Mouse (Mus musculus): Measurements from ENCODE around the gene Krtap19-1.

Krtap19-1 gene

GRCm38 (mm10) chr16:88869311-88869710 lies at the start of gene Krtap19-1:
Gene Krtap19-1 (minus strand): TSS chr16:88869411.
- DNase-seq, result no peak

GRCm38 (mm10) chr16:88896357-88896756 lies 27.1 kb upstream of the Krtap19-1 start, which contains the start of gene Krtap19-5:
Gene Krtap19-5 (minus strand): TSS chr16:88896457.
- DNase-seq, result no peak

- no peak for DNase-seq
These were observed 17.7 kb upstream of the Krtap19-1 start for GRCm38 (mm10) chr16:88886870-88887269.

- no peak for DNase-seq
These were observed 15.8 kb upstream of the Krtap19-1 start, which contains the start of gene Krtap19-4 for GRCm38 (mm10) chr16:88884989-88885388. Gene Krtap19-4 (minus strand): TSS chr16:88885089.

- no peak for DNase-seq
These were observed 8.7 kb upstream of the Krtap19-1 start, which contains the start of gene Krtap19-3 for GRCm38 (mm10) chr16:88877938-88878337. Gene Krtap19-3 (minus strand): TSS chr16:88878038.

- no peak for DNase-seq
These were observed 5.0 kb upstream of the Krtap19-1 start, which contains the start of gene Krtap19-2 for GRCm38 (mm10) chr16:88874169-88874568. Gene Krtap19-2 (minus strand): TSS chr16:88874269.

GRCm38 (mm10) chr16:88864887-88865407 lies 4.3 kb downstream of the Krtap19-1 start:
- no peak for DNase-seq

GRCm38 (mm10) chr16:88851450-88851849 lies 17.8 kb downstream of the Krtap19-1 start:
- DNase-seq, result peak; percentile 18

GRCm38 (mm10) chr16:88848558-88848957 lies 20.7 kb downstream of the Krtap19-1 start:
- no peak for DNase-seq

- DNase-seq, result no peak
These were observed 21.8 kb downstream of the Krtap19-1 start for GRCm38 (mm10) chr16:88847363-88847762.

- no peak for DNase-seq
These were observed 42.2 kb downstream of the Krtap19-1 start for GRCm38 (mm10) chr16:88826978-88827377.

- no peak for DNase-seq
These were observed 43.0 kb downstream of the Krtap19-1 start, which contains the start of gene Krtap14 for GRCm38 (mm10) chr16:88826095-88826652. Gene Krtap14 (minus strand): TSS chr16:88826145.

- DNase-seq, result peak; percentile 10
These were observed 45.5 kb downstream of the Krtap19-1 start for GRCm38 (mm10) chr16:88823736-88824135.

GRCm38 (mm10) chr16:88820066-88820465 lies 49.1 kb downstream of the Krtap19-1 start, which contains the start of gene Krtap15:
Gene Krtap15 (plus strand): TSS chr16:88820215.
- DNase-seq, result no peak

Data from thymus, postnatal 14 days (tissue).